Mouse (Mus musculus) liver, postnatal 0 days (tissue): Measurements from ENCODE around the gene Wdr5b.

ENCODE experiments used
- CTCF ChIP-seq: sonication (generic); IDR thresholded peaks from 2 replicates; pipeline ENCODE4 v1.5.1; 2016; ENCODE audit warnings: antibody characterized with exemption, low read depth
- EP300 ChIP-seq: IDR thresholded peaks from 2 replicates; pipeline ENCODE4 v1.6.1; 2016; ENCODE audit warnings: antibody characterized with exemption, low read depth, mild to moderate bottlenecking

DNA sequence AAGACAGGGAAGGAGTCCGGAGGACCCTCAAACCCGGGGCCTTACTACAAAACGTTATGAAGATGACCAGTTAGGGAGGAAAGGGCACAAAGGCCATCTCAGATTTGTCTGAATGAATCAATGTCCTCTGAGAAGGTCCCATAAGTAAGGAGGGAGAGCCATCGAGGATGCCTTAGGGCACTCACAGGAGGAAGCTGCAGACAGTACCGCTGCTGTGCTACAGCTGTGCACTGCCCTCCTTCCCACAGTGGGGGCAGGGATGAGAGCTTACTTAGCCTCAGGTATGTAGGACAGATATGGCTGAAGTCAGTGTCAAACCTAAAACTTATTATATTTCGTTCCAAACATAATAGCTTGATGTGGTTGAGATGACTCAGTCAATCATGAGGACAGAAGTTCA, 10.5 kb downstream of the Wdr5b start:
- TF ChIP-seq CTCF = no peak
- TF ChIP-seq EP300 = no peak
